Mouse (Mus musculus) cortical plate, adult 2 months (tissue): Measurements from ENCODE around the gene 0610010K14Rik.

ENCODE experiments used
- CTCF ChIP-seq: fragments of 200-500 bp; IDR thresholded peaks from 2 replicates; pipeline ENCODE4 v1.5.1; 2011; ENCODE audit warnings: mild to moderate bottlenecking, control low read depth, low read length; ENCODE audit not compliant: insufficient read depth; ENCODE audit errors: extremely low read depth
- POLR2A ChIP-seq: fragments of 200-500 bp; IDR thresholded peaks from 2 replicates; pipeline ENCODE4 v1.6.1; 2011; ENCODE audit warnings: mild to moderate bottlenecking, low read length, control low read depth; ENCODE audit not compliant: insufficient read depth; ENCODE audit errors: extremely low read depth

DNA sequence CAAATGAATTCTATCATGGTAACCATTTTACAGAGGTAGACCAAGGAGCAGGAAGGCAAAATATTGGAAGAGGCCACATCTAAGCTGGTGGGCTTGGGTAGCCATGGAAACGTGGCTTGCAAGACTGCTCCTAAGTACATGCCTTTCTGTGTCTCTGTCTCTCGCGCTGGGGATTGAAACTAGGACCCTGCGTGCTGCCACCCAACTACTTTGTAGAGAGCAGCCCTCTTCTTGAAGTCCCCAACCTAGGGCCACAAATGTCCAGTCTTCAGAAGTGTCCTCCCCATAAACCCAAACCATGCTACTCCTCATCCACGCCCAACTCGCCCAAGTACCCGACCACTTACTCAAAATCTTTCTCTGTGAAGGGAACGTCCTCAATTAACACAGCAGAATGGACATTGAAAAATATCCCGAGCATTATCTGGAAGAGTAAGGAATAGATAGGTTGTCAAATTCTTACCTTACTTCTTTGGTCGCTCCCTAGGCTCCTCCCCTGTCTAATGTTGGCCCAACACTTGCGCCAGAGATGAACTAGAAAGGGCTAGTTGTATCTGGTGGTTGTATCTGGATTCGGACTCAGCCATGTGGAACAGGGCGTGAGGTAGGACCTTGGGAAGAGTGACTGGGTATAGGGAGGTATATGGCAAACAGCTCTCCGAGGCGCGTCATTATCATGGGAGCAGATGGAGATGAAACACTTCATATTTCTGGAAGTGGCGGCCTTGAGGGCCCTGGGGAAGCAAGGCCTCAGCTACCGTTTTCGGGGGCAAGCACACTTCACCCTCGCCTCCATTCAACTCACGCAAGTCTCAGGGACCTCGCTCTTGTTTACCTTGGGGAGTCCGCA is 1.1 kb upstream of the 0610010K14Rik start:
- TF ChIP-seq CTCF (no peak), POLR2A (no peak)
